Mouse (Mus musculus): ENCODE data around the gene Gm2696. TPM values are rescaled to one million over a fixed set of nuclear protein-coding genes. Genes with fewer than 3 reads are reported as not detected.

Gm2696 gene
- polyA plus RNA-seq, 2 experiments from 2014 or later, result not detected

DNA sequence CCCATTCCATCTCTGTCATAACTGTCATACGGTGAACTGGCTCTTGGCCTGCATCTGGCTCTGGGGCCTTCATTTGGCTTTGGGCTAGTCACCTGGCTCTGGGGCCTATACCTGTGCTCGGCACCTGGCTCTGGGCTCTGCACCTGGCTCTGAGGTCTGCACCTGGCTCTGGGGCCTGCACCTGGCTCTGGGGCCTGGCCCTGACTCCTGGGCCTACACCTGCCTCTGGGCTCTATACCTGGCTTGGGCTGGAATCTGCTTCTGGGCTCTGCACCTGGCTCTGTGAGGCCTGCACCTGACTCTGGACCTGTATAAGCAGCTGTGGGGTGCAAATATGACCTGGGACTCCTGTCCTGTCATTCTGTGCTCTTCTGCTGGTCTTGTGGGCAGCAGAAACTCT lies 33.1 kb downstream of the Gm2696 start:
- no peak for ATAC-seq

DNA sequence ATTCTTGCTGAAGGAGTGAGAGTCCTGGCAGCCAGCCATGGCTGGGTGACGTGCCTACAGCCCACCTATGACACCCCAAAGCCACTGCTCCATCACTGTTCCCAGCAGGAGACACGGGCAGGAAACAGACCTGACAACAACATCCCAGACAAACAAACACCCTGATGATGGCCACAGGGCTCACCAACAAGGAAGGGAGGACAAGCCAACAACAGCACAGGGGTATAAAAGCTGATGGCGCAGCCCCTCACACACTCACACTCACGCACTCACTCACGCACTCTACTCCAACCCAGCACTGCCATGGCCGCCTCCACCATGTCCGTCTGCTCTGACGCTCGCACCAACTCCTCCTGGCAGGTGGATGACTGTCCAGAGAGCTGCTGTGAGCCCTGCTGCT lies 38.1 kb downstream of the Gm2696 start, which contains the start of gene Gm10318:
TSS of gene Gm10318 (plus strand) at position 301 of the 400 bp plus-strand sequence.
- ATAC-seq, result no peak

DNA sequence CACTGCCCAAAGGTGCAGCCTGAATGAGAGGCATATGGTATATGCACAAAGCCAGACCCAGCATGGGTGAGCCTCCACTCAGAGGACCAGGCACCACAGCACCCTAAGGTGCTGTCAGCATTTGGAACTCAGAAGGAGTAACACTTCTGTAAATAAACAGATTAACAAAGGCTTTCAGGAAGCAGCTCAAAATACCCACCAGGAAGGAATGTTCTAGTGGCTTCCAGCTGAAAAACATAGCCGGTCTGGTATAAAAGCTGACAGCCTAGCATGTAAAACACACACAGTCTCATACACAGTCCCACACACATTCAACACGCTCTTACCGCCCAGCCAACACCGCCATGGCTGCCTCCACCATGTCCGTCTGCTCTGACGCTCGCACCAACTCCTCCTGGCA lies 47.2 kb downstream of the Gm2696 start, which contains the start of gene Gm3285:
TSS of gene Gm3285 (plus strand) at position 301 of the 400 bp plus-strand sequence.
- no peak for ATAC-seq

DNA sequence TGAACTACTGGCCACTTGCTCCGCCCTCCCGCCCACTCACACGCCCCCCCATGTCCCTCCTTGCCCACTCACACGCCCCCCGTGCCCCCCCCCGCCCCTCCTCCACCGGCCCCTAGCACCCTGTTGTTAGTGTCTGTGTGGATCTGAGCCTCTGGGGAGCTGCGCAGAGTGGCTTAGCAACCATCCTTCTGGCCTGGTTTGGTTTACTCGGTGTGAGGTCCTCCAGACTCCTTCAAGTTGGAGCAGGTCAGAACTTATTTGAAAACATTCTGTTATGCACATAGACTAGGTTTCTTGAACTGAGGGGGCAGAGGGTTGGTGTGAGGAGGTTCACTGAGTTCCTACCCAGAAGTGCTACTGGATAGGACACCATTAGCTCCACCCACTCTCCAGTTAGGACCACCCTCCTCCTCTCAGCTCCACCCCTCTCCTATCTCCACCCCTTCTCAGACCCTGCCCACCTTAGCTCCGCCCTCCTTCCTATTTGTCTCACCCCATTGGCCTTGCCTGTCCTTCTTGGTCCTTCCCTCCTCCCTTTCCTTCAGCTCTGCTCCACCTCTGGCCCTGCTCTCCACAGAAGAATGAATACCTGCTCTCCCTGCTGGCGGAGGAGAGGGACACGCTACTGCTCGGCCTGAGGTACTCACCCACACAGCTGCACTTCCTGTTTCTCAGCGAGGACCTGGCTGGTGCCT lies 49.7 kb downstream of the Gm2696 start:
- ATAC-seq, result peak; percentile 91

DNA sequence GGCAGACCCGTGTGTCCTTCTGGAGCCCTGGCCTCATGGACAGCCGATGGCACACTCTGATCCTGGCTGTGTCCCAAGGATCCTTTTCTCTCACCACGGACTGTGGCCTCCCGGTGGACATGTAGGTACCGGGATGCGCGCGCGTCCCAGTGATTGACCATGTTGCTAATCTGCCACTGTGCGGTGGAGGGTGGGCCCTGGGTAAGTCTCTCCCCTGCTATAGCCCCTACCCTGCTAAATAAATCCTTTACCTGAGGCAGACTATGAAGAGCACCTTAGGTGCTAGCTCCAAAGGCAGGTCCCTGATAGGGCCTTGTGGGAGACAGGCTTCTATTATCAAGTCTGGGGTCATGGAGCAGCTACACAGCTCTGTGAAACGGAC lies 50.3 kb downstream of the Gm2696 start:
- peak; percentile 20 for ATAC-seq

DNA sequence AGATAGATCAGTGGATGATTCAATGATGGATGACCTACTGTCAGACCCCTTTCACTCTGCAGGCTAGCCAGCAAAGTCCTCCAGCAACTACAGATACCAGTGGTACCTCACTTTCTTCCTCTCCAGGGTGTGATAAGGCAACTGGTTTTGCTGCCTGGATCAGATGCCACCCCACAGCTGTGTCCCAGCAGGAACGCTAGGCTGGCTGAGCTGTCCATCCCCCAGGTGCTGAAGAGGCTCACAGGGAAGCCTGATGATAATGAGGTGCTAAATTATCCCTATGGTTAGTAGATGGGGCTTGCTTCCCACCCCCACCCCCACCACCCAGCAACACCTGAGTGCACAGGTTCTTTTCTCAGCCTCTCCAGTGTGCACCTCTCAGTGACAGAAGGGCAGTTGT lies 53.1 kb downstream of the Gm2696 start:
- no peak for ATAC-seq

DNA sequence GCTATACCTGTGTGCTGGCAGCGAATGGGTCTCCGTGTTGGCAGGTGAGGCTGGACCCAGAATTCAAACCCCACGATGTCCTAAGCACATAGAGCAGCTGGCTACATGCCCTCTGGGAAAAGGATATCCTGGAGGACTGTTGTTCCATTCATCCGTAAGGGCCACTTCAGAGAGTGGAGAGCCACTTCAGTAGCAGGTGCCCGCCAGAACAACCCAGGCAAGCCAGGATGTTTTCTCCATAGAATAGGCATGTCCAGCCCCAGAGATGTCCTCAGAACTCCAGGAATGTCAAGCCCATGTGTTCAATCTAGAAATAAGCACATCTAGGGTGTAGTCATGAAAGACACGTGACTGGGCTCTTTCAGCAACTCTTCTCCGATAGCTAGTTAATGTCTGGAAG lies 55.2 kb downstream of the Gm2696 start:
- no peak for ATAC-seq

DNA sequence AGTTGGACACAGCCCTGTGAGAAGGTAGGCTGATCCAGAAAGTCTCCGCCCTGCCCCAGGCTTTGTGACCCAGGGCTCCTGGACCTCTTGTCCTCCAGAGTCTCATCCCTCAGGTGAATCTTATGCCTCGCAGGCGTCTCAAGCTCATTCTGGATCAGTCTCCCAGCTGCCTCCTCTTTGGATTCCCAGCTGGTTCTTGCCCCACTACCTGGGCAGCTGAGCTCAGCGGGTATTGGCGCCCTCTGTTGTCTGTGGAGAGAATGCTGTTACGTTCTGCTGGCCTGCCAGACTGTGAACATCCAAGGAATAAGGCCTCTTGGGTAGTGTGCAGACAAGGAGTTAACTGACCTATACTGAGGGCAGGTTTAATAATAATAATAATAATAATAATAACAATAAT lies 64.5 kb downstream of the Gm2696 start:
- ATAC-seq, result no peak

DNA sequence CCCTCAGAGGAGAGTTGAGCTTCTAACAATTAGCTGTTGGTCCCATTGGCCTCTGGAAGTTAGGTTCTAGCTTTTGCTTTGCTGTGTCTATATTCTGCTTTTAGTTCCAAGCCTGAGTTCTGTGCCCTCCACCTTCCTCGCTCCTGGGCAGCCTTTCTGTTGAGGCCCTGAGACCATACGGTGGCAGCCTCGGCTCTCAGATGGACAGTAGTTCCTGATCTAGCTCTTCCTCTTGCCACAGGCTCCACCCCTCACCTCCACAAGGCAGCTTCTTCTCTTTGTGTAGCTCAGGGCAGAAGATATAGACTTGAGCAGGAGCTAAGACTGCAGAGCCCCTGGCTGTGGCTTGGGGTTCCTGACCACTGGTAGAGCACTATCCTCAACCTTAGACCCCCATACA lies 65.8 kb downstream of the Gm2696 start:
- no peak for ATAC-seq

DNA sequence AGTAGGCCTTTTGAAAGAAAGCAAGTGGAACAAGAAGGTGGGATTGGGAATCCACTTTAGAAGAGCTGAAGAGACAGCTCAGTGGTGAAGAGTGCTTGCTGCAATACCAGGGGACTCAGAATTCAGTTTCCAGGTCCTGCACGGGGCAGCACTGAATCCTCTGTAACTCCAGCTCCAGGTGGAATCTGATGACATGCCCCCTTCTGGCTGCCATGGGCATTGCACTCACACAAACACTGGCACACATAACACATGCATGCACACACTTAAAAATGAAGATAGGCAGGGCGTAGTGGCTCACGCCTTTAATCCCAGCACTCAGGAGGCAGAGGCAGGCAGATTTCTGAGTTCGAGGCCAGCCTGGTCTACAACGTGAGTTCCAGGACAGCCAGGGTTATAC lies 68.1 kb downstream of the Gm2696 start:
- ATAC-seq, result no peak

Other genes with a start within 250 kb of the Gm2696 start
- gene Pttg1ip, start 233.0 kb upstream of the Gm2696 start, polyA plus RNA-seq (2017; shearing (Covaris generic)), result 100 to 1,000 TPM; 107 to 179 TPM
- 100 to 1,000 TPM in 1 of 2 experiments, 10 to 100 TPM in 1; 96.6 to 109 TPM for gene Sumo3, start 208.6 kb upstream of the Gm2696 start, polyA plus RNA-seq (2017; shearing (Covaris generic))
- 1 to 10 TPM in 1 of 2 experiments, not detected in 1; 3.0 TPM for gene Gm49325, start 208.5 kb upstream of the Gm2696 start, polyA plus RNA-seq (2017; shearing (Covaris generic))
- gene Ube2g2, start 192.4 kb upstream of the Gm2696 start, polyA plus RNA-seq (2017; shearing (Covaris generic)), result 10 to 100 TPM; 42.0 to 65.6 TPM
- 1 to 10 TPM in 1 of 2 experiments, under 1 TPM in 1; 0.31 to 1.4 TPM for gene Tspear, start 128.1 kb upstream of the Gm2696 start, polyA plus RNA-seq (2017; shearing (Covaris generic))
- gene Gm19402, start 123.9 kb upstream of the Gm2696 start, polyA plus RNA-seq (2017; shearing (Covaris generic)), result not detected
- not detected for gene Gm9508, start 117.4 kb upstream of the Gm2696 start, polyA plus RNA-seq (2017; shearing (Covaris generic))
- gene Gm10272, start 108.1 kb upstream of the Gm2696 start, polyA plus RNA-seq (2017; shearing (Covaris generic)), result not detected
- not detected for gene Gm10024, start 103.2 kb upstream of the Gm2696 start, polyA plus RNA-seq (2017; shearing (Covaris generic))
- not detected for gene Gm10142, start 98.9 kb upstream of the Gm2696 start, polyA plus RNA-seq (2017; shearing (Covaris generic))
- not detected for gene Krtap12-1, start 94.1 kb upstream of the Gm2696 start, polyA plus RNA-seq (2017; shearing (Covaris generic))
- gene Gm10100, start 88.2 kb upstream of the Gm2696 start, polyA plus RNA-seq (2017; shearing (Covaris generic)), result not detected
- not detected for gene Gm18596, start 72.0 kb upstream of the Gm2696 start, polyA plus RNA-seq (2017; shearing (Covaris generic))
- gene Gm9736, start 63.3 kb upstream of the Gm2696 start, polyA plus RNA-seq (2017; shearing (Covaris generic)), result not detected
- gene Gm3233, start 55.0 kb upstream of the Gm2696 start, polyA plus RNA-seq (2017; shearing (Covaris generic)), result not detected
- gene Gm3238, start 43.4 kb upstream of the Gm2696 start, polyA plus RNA-seq (2017; shearing (Covaris generic)), result not detected
- gene Gm7138, start 37.7 kb upstream of the Gm2696 start, polyA plus RNA-seq (2017; shearing (Covaris generic)), result not detected
- gene Gm3250, start 32.1 kb upstream of the Gm2696 start, polyA plus RNA-seq (2017; shearing (Covaris generic)), result not detected
- gene Gm7137, start 26.5 kb upstream of the Gm2696 start, polyA plus RNA-seq (2017; shearing (Covaris generic)), result not detected
- gene Gm9639, start 19.6 kb upstream of the Gm2696 start, polyA plus RNA-seq (2017; shearing (Covaris generic)), result not detected
- not detected for gene Gm19668, start 15.5 kb upstream of the Gm2696 start, polyA plus RNA-seq (2017; shearing (Covaris generic))
- gene Gm9507, start 2.8 kb upstream of the Gm2696 start, polyA plus RNA-seq (2017; shearing (Covaris generic)), result not detected
- not detected for gene Krtap10-4, start 12.4 kb downstream of the Gm2696 start, polyA plus RNA-seq (2017; shearing (Covaris generic))
- gene Krtap10-10, start 21.3 kb downstream of the Gm2696 start, polyA plus RNA-seq (2017; shearing (Covaris generic)), result not detected
- not detected for gene Gm36176, start 32.1 kb downstream of the Gm2696 start, polyA plus RNA-seq (2017; shearing (Covaris generic))
- gene Gm10318, start 38.2 kb downstream of the Gm2696 start, polyA plus RNA-seq (2017; shearing (Covaris generic)), result not detected
- not detected for gene Gm3285, start 47.3 kb downstream of the Gm2696 start, polyA plus RNA-seq (2017; shearing (Covaris generic))
- not detected for gene Lrrc3, start 87.9 kb downstream of the Gm2696 start, polyA plus RNA-seq (2017; shearing (Covaris generic))
- 1 to 10 TPM in 1 of 2 experiments, not detected in 1; 1.2 TPM for gene Trpm2, start 155.9 kb downstream of the Gm2696 start, polyA plus RNA-seq (2017; shearing (Covaris generic))
- 10 to 100 TPM in 1 of 2 experiments, 1 to 10 TPM in 1; 5.4 to 13.8 TPM for gene 1810043G02Rik, start 163.8 kb downstream of the Gm2696 start, polyA plus RNA-seq (2017; shearing (Covaris generic))
- gene Pfkl, start 195.4 kb downstream of the Gm2696 start, polyA plus RNA-seq (2017; shearing (Covaris generic)), result 100 to 1,000 TPM in 1 of 2 experiments, 10 to 100 TPM in 1; 60.6 to 118 TPM
- not detected for gene Dnmt3l, start 227.3 kb downstream of the Gm2696 start, polyA plus RNA-seq (2017; shearing (Covaris generic))
- gene Aire, start 228.9 kb downstream of the Gm2696 start, polyA plus RNA-seq (2017; shearing (Covaris generic)), result under 1 TPM in 1 of 2 experiments, not detected in 1; 0.33 TPM